Mouse (Mus musculus): Measurements from ENCODE around the gene AU021092.
"Not testable (repeated sequence)": the region's sequence is repeated elsewhere in the genome, so short reads cannot be mapped to it uniquely, and the experiment has no call there.

The AU021092 gene

GRCm38 (mm10) chr16:5222140-5222539, at the start of gene AU021092:
Gene AU021092, minus strand, starts transcription at chr16:5222299.
- no peak for DNase-seq

- no peak for DNase-seq
Observed at GRCm38 (mm10) chr16:5271411-5272035, 49.4 kb upstream of the AU021092 start.

- DNase-seq = no peak
Observed at GRCm38 (mm10) chr16:5263926-5264325, 41.8 kb upstream of the AU021092 start.

- DNase-seq = no peak
Observed at GRCm38 (mm10) chr16:5263156-5263555, 41.1 kb upstream of the AU021092 start.

- DNase-seq = peak; percentile 97
Observed at GRCm38 (mm10) chr16:5255779-5256496, 33.8 kb upstream of the AU021092 start, which contains the start of gene Eef2kmt. Gene Eef2kmt, minus strand, starts transcription at chr16:5255983.

- DNase-seq = no peak
Observed at GRCm38 (mm10) chr16:5255081-5255740, 33.1 kb upstream of the AU021092 start.

- peak; percentile 38 for DNase-seq
Observed at GRCm38 (mm10) chr16:5254346-5255025, 32.4 kb upstream of the AU021092 start.

- no peak for DNase-seq
Observed at GRCm38 (mm10) chr16:5252260-5252659, 30.2 kb upstream of the AU021092 start.

GRCm38 (mm10) chr16:5250891-5251290, 28.8 kb upstream of the AU021092 start:
- DNase-seq = no peak

GRCm38 (mm10) chr16:5244411-5244810, 22.3 kb upstream of the AU021092 start:
- peak; percentile 29 for DNase-seq

GRCm38 (mm10) chr16:5242882-5243281, 20.8 kb upstream of the AU021092 start:
- DNase-seq = no peak

- DNase-seq = no peak
Observed at GRCm38 (mm10) chr16:5242355-5242754, 20.3 kb upstream of the AU021092 start.

GRCm38 (mm10) chr16:5233418-5234313, 11.6 kb upstream of the AU021092 start, which contains the start of gene Alg1:
Gene Alg1, plus strand, starts transcription at chr16:5233621.
- peak; percentile 95 for DNase-seq

GRCm38 (mm10) chr16:5232982-5233381, 10.9 kb upstream of the AU021092 start:
- no peak for DNase-seq

GRCm38 (mm10) chr16:5228103-5228502, 6.0 kb upstream of the AU021092 start:
- DNase-seq = not testable (repeated sequence)

- DNase-seq = not testable (repeated sequence)
Observed at GRCm38 (mm10) chr16:5227501-5227900, 5.4 kb upstream of the AU021092 start.

GRCm38 (mm10) chr16:5226534-5226933, 4.4 kb upstream of the AU021092 start:
- not testable (repeated sequence) for DNase-seq

- DNase-seq = no peak
Observed at GRCm38 (mm10) chr16:5221403-5221802, 696 bp downstream of the AU021092 start.

GRCm38 (mm10) chr16:5217341-5218133, 4.6 kb downstream of the AU021092 start:
- DNase-seq = no peak

- no peak for DNase-seq
Observed at GRCm38 (mm10) chr16:5216686-5217085, 5.4 kb downstream of the AU021092 start.

GRCm38 (mm10) chr16:5214126-5214525, 8.0 kb downstream of the AU021092 start:
- DNase-seq = no peak

Measured in right cerebral cortex, postnatal 25 days (tissue).